Mouse (Mus musculus) activated CD4-positive, CD25-positive, alpha-beta regulatory T cell, adult 9 weeks (primary cell): ENCODE data around the gene Tmem254c. TPM values are rescaled to one million over a fixed set of nuclear protein-coding genes. Genes with fewer than 3 reads are reported as not detected.

ENCODE experiments used
- polyA plus RNA-seq: library from polyadenylated mRNA; unstranded; fragments of 100-300 nt; shearing (Covaris generic); gene quantifications from one replicate; pipeline ENCODE4 v1.2.1, GENCODE M21; 2017

Gene Tmem254c
- 236 TPM for polyA plus RNA-seq

GRCm38 (mm10) chr14:26067325-26067633, at the start of gene Tmem254c:
TSS of gene Tmem254c (minus strand) at chr14:26067355.

GRCm38 (mm10) chr14:26081997-26082396, 14.8 kb upstream of the Tmem254c start, which contains the start of gene Cphx3:
TSS of gene Cphx3 (plus strand) at chr14:26082297.

DNA sequence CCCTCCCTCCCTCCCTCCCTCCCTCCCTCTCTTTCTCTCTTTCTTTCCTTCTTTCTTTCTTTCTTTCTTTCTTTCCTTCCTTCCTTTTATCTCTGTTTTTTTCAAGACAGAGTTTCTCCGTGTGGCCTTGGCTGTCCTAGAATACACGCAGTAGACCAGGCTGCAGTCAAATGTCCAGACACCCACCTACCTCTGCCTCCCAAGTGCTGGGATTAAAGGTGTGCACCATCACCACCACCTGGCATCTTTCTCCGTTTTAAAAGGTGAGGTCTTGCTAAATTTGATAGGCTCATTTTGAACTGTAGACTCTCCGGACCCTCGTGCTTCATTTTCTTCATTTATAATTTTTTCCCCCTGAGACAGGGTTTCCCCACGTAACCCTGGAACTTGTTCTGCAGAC, 14.1 kb upstream of the Tmem254c start, which contains the start of gene Cphx2:
Gene Cphx2, plus strand, starts transcription at position 301 of the 400 bp plus-strand sequence.

GRCm38 (mm10) chr14:26042611-26043010, 24.5 kb downstream of the Tmem254c start, which contains the start of gene Gm9780:
TSS of gene Gm9780 (minus strand) at chr14:26042711.

Other genes with a start within 250 kb of the Tmem254c start
- 60.5 TPM for gene Anxa11, start 225.2 kb downstream of the Tmem254c start, polyA plus RNA-seq
- gene Plac9a, start 164.3 kb downstream of the Tmem254c start, polyA plus RNA-seq, result not detected
- gene Tmem254a, start 139.7 kb downstream of the Tmem254c start, polyA plus RNA-seq, result 11.7 TPM
- gene Cphx1, start 129.1 kb downstream of the Tmem254c start, polyA plus RNA-seq, result not detected
- gene Duxbl1, start 88.8 kb downstream of the Tmem254c start, polyA plus RNA-seq, result not detected
- gene Gm9780, start 24.6 kb downstream of the Tmem254c start, polyA plus RNA-seq, result not detected
- not detected for gene Cphx2, start 14.2 kb upstream of the Tmem254c start, polyA plus RNA-seq
- not detected for gene Cphx3, start 14.9 kb upstream of the Tmem254c start, polyA plus RNA-seq
- not detected for gene Duxbl2, start 51.0 kb upstream of the Tmem254c start, polyA plus RNA-seq
- gene Plac9b, start 115.1 kb upstream of the Tmem254c start, polyA plus RNA-seq, result not detected
- gene Tmem254b, start 139.7 kb upstream of the Tmem254c start, polyA plus RNA-seq, result 105 TPM
- gene Duxbl3, start 190.6 kb upstream of the Tmem254c start, polyA plus RNA-seq, result not detected